Mouse (Mus musculus) stomach, embryonic 14.5 days (tissue): ENCODE results near the gene Dynlt1f. TPM values are rescaled to one million over a fixed set of nuclear protein-coding genes. Genes with fewer than 3 reads are reported as not detected.
"Not testable (repeated sequence)": the region's sequence is repeated elsewhere in the genome, so short reads cannot be mapped to it uniquely, and the experiment has no call there.

Source experiments
- ATAC-seq: fragments of 200-750 bp; cut with Nextera tagmentation; 2 replicates; pipeline ENCODE4 v1.8.0; 2017; ENCODE audit warnings: low read depth, moderate TSS enrichment; ENCODE audit not compliant: insufficient number of reproducible peaks, insufficient read depth, low FRiP score
- H3K27ac ChIP-seq: fragments of 300-500 bp; sonication (generic); 2 replicates; pipeline ENCODE4 v1.5.1; 2014; ENCODE audit warnings: mild to moderate bottlenecking, low read length, moderate library complexity, mixed read lengths
- H3K27me3 ChIP-seq: fragments of 300-500 bp; sonication (generic); 2 replicates; pipeline ENCODE4 v1.6.1; 2014; ENCODE audit warnings: low read length, control low read depth, mixed read lengths; ENCODE audit not compliant: control insufficient read depth, insufficient read depth
- H3K36me3 ChIP-seq: fragments of 300-500 bp; sonication (generic); 2 replicates; pipeline ENCODE4 v1.6.1; 2014; ENCODE audit warnings: mild to moderate bottlenecking, control low read depth, low read length, moderate library complexity, mixed read lengths; ENCODE audit not compliant: control insufficient read depth, insufficient read depth
- H3K4me1 ChIP-seq: fragments of 300-500 bp; sonication (generic); 2 replicates; pipeline ENCODE4 v1.6.1; 2014; ENCODE audit warnings: low read length, control low read depth, mixed read lengths; ENCODE audit not compliant: control insufficient read depth, insufficient read depth
- H3K4me2 ChIP-seq: fragments of 300-500 bp; sonication (generic); replicated peaks from 2 replicates; pipeline ENCODE4 v1.6.1; 2014; ENCODE audit warnings: low read depth, low read length, control low read depth
- H3K4me3 ChIP-seq: fragments of 300-500 bp; sonication (generic); 2 replicates; pipeline ENCODE4 v1.5.1; 2014; ENCODE audit warnings: low read depth, low read length, control low read depth
- H3K9ac ChIP-seq: fragments of 300-500 bp; sonication (generic); replicated peaks from 2 replicates; pipeline ENCODE4 v1.6.1; 2014; ENCODE audit warnings: low read depth, mild to moderate bottlenecking, control low read depth, low read length, moderate library complexity, mixed read lengths
- H3K9me3 ChIP-seq: fragments of 300-500 bp; sonication (generic); 2 replicates; pipeline ENCODE4 v1.6.1; 2016; ENCODE audit warnings: low read depth, low read length, control low read depth; ENCODE audit not compliant: control insufficient read depth
- WGBS: fragments of 180-500 bp; shearing (Covaris S2); extraction: QIAGEN DNeasy Blood & Tissue Kit; methylation state at CpG from one replicate; pipeline ENCODE4 v1.1.7; 2014; 5-methylcytosine and 5-hydroxymethylcytosine counted together
- polyA plus RNA-seq: library from polyadenylated mRNA; unstranded; fragments of >200 nt; fragmentation: Nextera tagmentation; extraction: Ambion mirVana; gene quantifications from 2 replicates; pipeline ENCODE4 v1.2.1, GENCODE M21; 2014

Dynlt1f gene
- polyA plus RNA-seq, 1 experiment from 2014 or later: 326 TPM

GRCm38 (mm10) chr17:6621976-6622375, 33.7 kb downstream of the Dynlt1f start:
- not testable (repeated sequence) for H3K9ac ChIP-seq, H3K4me2 ChIP-seq, ATAC-seq, H3K36me3 ChIP-seq, H3K27ac ChIP-seq, H3K27me3 ChIP-seq, H3K9me3 ChIP-seq, H3K4me1 ChIP-seq, H3K4me3 ChIP-seq
- 72% methylated on average over 11 of the region's 12 CpGs for WGBS

DNA sequence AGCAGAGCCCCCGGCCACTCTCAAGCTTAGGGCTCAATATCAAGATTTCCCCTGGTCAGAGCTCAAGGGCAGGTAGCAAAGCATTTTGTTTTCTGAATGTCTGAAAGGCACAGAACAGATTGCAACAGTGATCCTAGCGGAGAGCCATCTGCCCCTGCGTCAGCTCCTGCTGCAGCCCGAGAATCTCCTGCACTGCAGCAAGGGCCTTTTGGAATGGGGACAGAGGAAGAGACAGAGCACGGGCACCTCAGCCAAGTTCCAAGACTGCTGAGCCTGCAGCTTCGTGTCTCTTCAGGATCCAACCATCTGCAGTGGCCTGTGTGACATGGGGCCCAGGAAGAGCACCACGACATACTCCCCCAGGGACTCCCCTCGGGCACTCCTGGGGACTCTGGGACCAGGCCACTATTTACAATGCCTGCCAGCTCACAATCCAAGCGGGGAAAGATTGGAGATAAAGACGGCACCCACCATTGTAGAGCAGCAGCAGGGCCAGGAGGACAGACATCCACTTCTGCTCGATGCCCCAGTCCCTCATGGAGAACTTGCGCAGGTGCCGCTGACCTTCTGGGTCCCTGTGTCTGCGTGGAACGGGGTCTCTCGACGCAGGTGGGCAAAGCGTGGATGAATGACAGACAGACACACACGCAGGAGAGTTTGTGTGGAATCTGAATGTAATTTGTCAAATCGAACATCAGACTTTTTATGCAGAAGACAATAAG, 34.8 kb downstream of the Dynlt1f start:
- H3K36me3 ChIP-seq, ATAC-seq, H3K4me1 ChIP-seq, H3K4me3 ChIP-seq, H3K4me2 ChIP-seq, H3K9ac ChIP-seq, H3K27me3 ChIP-seq, H3K27ac ChIP-seq, H3K9me3 ChIP-seq: not testable (repeated sequence)
- 79% methylated on average over 17 of the region's 20 CpGs for WGBS

GRCm38 (mm10) chr17:6620035-6620434, 35.7 kb downstream of the Dynlt1f start:
- H3K4me2 ChIP-seq, H3K9ac ChIP-seq, H3K36me3 ChIP-seq, H3K27me3 ChIP-seq, H3K27ac ChIP-seq, H3K4me1 ChIP-seq, ATAC-seq, H3K4me3 ChIP-seq, H3K9me3 ChIP-seq: not testable (repeated sequence)
- WGBS: 66% methylated on average over 5 of the region's 6 CpGs

DNA sequence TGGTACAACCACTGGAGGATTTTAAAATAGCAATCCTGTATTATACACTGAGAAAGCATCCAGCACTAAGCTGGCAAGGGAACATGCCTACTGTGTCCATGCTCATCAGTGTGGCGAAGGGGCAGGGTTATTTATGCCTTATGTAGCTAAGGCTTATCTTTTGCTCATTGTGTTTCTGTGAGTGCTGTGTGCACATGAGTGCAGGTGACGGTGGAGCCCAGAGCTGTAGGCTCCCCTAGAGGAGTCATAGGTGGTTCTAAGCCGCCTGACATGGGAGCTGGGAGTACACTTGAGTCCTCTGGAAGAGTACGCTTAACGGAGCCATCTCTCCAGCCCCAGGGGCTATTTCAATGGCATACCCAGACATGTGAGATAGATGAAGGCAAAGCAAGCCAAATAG, 36.4 kb downstream of the Dynlt1f start:
- not testable (repeated sequence) for H3K4me3 ChIP-seq, H3K27ac ChIP-seq, H3K27me3 ChIP-seq, H3K9ac ChIP-seq, H3K9me3 ChIP-seq, H3K4me2 ChIP-seq, H3K36me3 ChIP-seq, ATAC-seq, H3K4me1 ChIP-seq
- WGBS: 84% methylated on average over 5 of the region's 5 CpGs

- not testable (repeated sequence) for H3K4me1 ChIP-seq, H3K4me2 ChIP-seq, H3K27ac ChIP-seq, H3K4me3 ChIP-seq, H3K9me3 ChIP-seq, ATAC-seq, H3K36me3 ChIP-seq, H3K27me3 ChIP-seq, H3K9ac ChIP-seq
- 45% methylated on average over 7 of the region's 13 CpGs for WGBS
These were observed 37.9 kb downstream of the Dynlt1f start for GRCm38 (mm10) chr17:6617689-6618400.

DNA sequence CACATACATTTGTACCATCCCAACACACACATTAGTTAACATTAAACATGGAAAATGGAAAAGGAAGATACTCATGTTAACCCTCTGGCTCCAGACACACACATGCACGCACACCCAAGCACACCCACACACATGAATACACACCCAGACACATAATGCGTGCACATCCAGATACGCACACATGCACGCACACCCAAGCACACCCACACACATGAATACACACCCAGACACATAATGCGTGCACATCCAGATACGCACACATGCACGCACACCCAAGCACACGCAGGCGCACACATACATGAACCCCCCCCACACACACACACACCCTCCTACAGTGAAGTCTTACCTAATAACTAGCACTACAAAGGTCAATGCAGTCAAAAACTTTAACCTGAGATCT, 39.0 kb downstream of the Dynlt1f start:
- H3K9me3 ChIP-seq, H3K9ac ChIP-seq, H3K27ac ChIP-seq, H3K4me1 ChIP-seq, H3K4me3 ChIP-seq, H3K36me3 ChIP-seq, H3K4me2 ChIP-seq, ATAC-seq, H3K27me3 ChIP-seq: not testable (repeated sequence)
- WGBS: 96% methylated on average over 9 of the region's 9 CpGs

GRCm38 (mm10) chr17:6614316-6614715, 41.4 kb downstream of the Dynlt1f start:
- WGBS: 86% methylated on average over 4 of the region's 9 CpGs
- not testable (repeated sequence) for ATAC-seq, H3K9ac ChIP-seq, H3K36me3 ChIP-seq, H3K27me3 ChIP-seq, H3K27ac ChIP-seq, H3K9me3 ChIP-seq, H3K4me3 ChIP-seq, H3K4me2 ChIP-seq, H3K4me1 ChIP-seq

GRCm38 (mm10) chr17:6613524-6613923, 42.2 kb downstream of the Dynlt1f start:
- not testable (repeated sequence) for ATAC-seq, H3K27ac ChIP-seq, H3K36me3 ChIP-seq, H3K9me3 ChIP-seq, H3K27me3 ChIP-seq, H3K9ac ChIP-seq, H3K4me3 ChIP-seq, H3K4me1 ChIP-seq, H3K4me2 ChIP-seq
- 80% methylated on average over 11 of the region's 14 CpGs for WGBS

DNA sequence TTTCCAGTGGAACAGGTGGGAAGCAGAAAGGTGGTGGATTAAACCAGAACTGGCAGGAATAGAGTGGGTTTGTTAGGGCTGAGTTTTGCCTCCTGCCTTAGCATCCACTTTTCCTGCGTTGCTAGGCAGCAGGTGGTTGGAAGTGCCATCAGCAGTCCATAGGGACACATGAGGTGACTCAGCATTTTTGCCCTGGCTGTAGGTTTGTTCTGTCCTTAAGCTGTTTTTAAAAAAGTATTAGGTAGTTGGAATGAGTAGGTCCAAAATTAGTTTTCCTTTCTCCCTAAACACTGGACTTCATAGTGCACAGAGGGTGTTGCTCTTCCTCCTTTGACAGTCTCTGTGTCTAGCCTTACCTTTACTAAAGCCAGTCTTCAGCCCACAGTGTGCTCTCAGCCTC, 50.4 kb downstream of the Dynlt1f start:
- H3K9ac ChIP-seq, H3K27ac ChIP-seq, H3K9me3 ChIP-seq, H3K4me2 ChIP-seq, H3K36me3 ChIP-seq, H3K4me1 ChIP-seq, ATAC-seq, H3K4me3 ChIP-seq, H3K27me3 ChIP-seq: not testable (repeated sequence)
- WGBS: 67% methylated on average over 1 of the region's 1 CpGs
